Mouse (Mus musculus): Measurements from ENCODE around the gene Ift57. TPM values are rescaled to one million over a fixed set of nuclear protein-coding genes. Genes with fewer than 3 reads are reported as not detected.

Gene Ift57
- polyA plus RNA-seq (2014; fragmentation: Nextera tagmentation; extraction: Ambion mirVana), result 27.6 and 30.5 TPM in 2 replicates

- Histone ChIP-seq H3K36me3 (ENCODE audit: control insufficient read depth, insufficient read depth, low read length) (no peaks in the 10 kb centered on the region), H3K4me2 (ENCODE audit: low read depth, low read length, severe bottlenecking) (peak within 1 kb of the TSS; percentile 74), H3K4me3 (ENCODE audit: low read depth, low read length) (peak within 1 kb of the TSS; percentile 70), H3K9me3 (ENCODE audit: control insufficient read depth, low read length) (no peaks in the 10 kb centered on the region), H3K4me1 (replicated peaks; ENCODE audit: control insufficient read depth, insufficient read depth, low read length) (peaks cover 2% of the 10 kb centered on the region; the same call in 1 of the 2 replicates), H3K9ac (ENCODE audit: low read length) (peak within 1 kb of the TSS; percentile 77), H3K27ac (ENCODE audit: low read depth, low read length) (0 out of 2 replicates have a peak within 1 kb of the TSS, but pooled peaks have one; percentile 25), H3K27me3 (ENCODE audit: control insufficient read depth, insufficient read depth, low read length) (no peaks in the 10 kb centered on the region)
- WGBS, result 4% methylated on average over 49 of the region's 53 CpGs
- ATAC-seq (replicated peaks; ENCODE audit: low FRiP score) (peak; percentile 100), DNase-seq (ENCODE audit: low spot score) (peak; percentile 99)
Measured at GRCm38 (mm10) chr16:49698620-49699525, at the start of gene Ift57. Gene Ift57, plus strand, starts transcription at chr16:49699233.

GRCm38 (mm10) chr16:49657182-49657581 is 41.9 kb upstream of the Ift57 start:
- no peak overlapping the region for H3K4me2 ChIP-seq (ENCODE audit: low read depth, low read length, severe bottlenecking)
- no peak overlapping the region for H3K27ac ChIP-seq (ENCODE audit: low read depth, low read length)
- ATAC-seq (replicated peaks; ENCODE audit: low FRiP score) (no peak), DNase-seq (ENCODE audit: low spot score) (no peak)
- H3K9me3 ChIP-seq (ENCODE audit: control insufficient read depth, low read length), result no peaks in the 10 kb centered on the region
- no peaks in the 10 kb centered on the region for H3K27me3 ChIP-seq (ENCODE audit: control insufficient read depth, insufficient read depth, low read length)
- H3K4me3 ChIP-seq (ENCODE audit: low read depth, low read length), result no peak overlapping the region
- 94% methylated on average over 4 of the region's 4 CpGs for WGBS
- H3K36me3 ChIP-seq (ENCODE audit: control insufficient read depth, insufficient read depth, low read length), result no peaks in the 10 kb centered on the region
- H3K4me1 ChIP-seq (replicated peaks; ENCODE audit: control insufficient read depth, insufficient read depth, low read length), result no peaks in the 10 kb centered on the region
- no peak overlapping the region for H3K9ac ChIP-seq (ENCODE audit: low read length)

GRCm38 (mm10) chr16:49658029-49658428 is 41.0 kb upstream of the Ift57 start:
- no peaks in the 10 kb centered on the region for H3K36me3 ChIP-seq (ENCODE audit: control insufficient read depth, insufficient read depth, low read length)
- no peaks in the 10 kb centered on the region for H3K4me1 ChIP-seq (replicated peaks; ENCODE audit: control insufficient read depth, insufficient read depth, low read length)
- H3K4me3 ChIP-seq (ENCODE audit: low read depth, low read length), result no peak overlapping the region
- WGBS, result 64% methylated on average over 5 of the region's 5 CpGs
- H3K27me3 ChIP-seq (ENCODE audit: control insufficient read depth, insufficient read depth, low read length), result no peaks in the 10 kb centered on the region
- H3K4me2 ChIP-seq (ENCODE audit: low read depth, low read length, severe bottlenecking), result no peak overlapping the region
- no peaks in the 10 kb centered on the region for H3K9me3 ChIP-seq (ENCODE audit: control insufficient read depth, low read length)
- H3K9ac ChIP-seq (ENCODE audit: low read length), result no peak overlapping the region
- no peak for ATAC-seq (replicated peaks; ENCODE audit: low FRiP score)
- DNase-seq (ENCODE audit: low spot score), result no peak
- H3K27ac ChIP-seq (ENCODE audit: low read depth, low read length), result no peak overlapping the region

- no peak overlapping the region for H3K4me3 ChIP-seq (ENCODE audit: low read depth, low read length)
- no peak overlapping the region for H3K27ac ChIP-seq (ENCODE audit: low read depth, low read length)
- no peaks in the 10 kb centered on the region for H3K27me3 ChIP-seq (ENCODE audit: control insufficient read depth, insufficient read depth, low read length)
- ATAC-seq (replicated peaks; ENCODE audit: low FRiP score), result no peak
- WGBS, result 85% methylated on average over 2 of the region's 2 CpGs
- H3K9me3 ChIP-seq (ENCODE audit: control insufficient read depth, low read length), result no peaks in the 10 kb centered on the region
- no peaks in the 10 kb centered on the region for H3K4me1 ChIP-seq (replicated peaks; ENCODE audit: control insufficient read depth, insufficient read depth, low read length)
- no peak overlapping the region for H3K9ac ChIP-seq (ENCODE audit: low read length)
- no peak overlapping the region for H3K4me2 ChIP-seq (ENCODE audit: low read depth, low read length, severe bottlenecking)
- DNase-seq (ENCODE audit: low spot score), result no peak
- no peaks in the 10 kb centered on the region for H3K36me3 ChIP-seq (ENCODE audit: control insufficient read depth, insufficient read depth, low read length)
Measured at GRCm38 (mm10) chr16:49659131-49659530, 39.9 kb upstream of the Ift57 start.

- ATAC-seq (replicated peaks; ENCODE audit: low FRiP score), result no peak
- H3K36me3 ChIP-seq (ENCODE audit: control insufficient read depth, insufficient read depth, low read length), result no peaks in the 10 kb centered on the region
- no peak for DNase-seq (ENCODE audit: low spot score)
- no peak overlapping the region for H3K4me3 ChIP-seq (ENCODE audit: low read depth, low read length)
- no peak overlapping the region for H3K9ac ChIP-seq (ENCODE audit: low read length)
- 99% methylated on average over 3 of the region's 3 CpGs for WGBS
- H3K9me3 ChIP-seq (ENCODE audit: control insufficient read depth, low read length), result no peaks in the 10 kb centered on the region
- no peaks in the 10 kb centered on the region for H3K4me1 ChIP-seq (replicated peaks; ENCODE audit: control insufficient read depth, insufficient read depth, low read length)
- H3K27ac ChIP-seq (ENCODE audit: low read depth, low read length), result no peak overlapping the region
- no peaks in the 10 kb centered on the region for H3K27me3 ChIP-seq (ENCODE audit: control insufficient read depth, insufficient read depth, low read length)
- no peak overlapping the region for H3K4me2 ChIP-seq (ENCODE audit: low read depth, low read length, severe bottlenecking)
Measured at GRCm38 (mm10) chr16:49660111-49660510, 38.9 kb upstream of the Ift57 start.

- Histone ChIP-seq H3K27ac (ENCODE audit: low read depth, low read length) (no peak overlapping the region), H3K4me1 (replicated peaks; ENCODE audit: control insufficient read depth, insufficient read depth, low read length) (no peaks in the 10 kb centered on the region), H3K9me3 (ENCODE audit: control insufficient read depth, low read length) (no peaks in the 10 kb centered on the region), H3K9ac (ENCODE audit: low read length) (no peak overlapping the region), H3K27me3 (ENCODE audit: control insufficient read depth, insufficient read depth, low read length) (no peaks in the 10 kb centered on the region), H3K4me2 (ENCODE audit: low read depth, low read length, severe bottlenecking) (no peak overlapping the region), H3K36me3 (ENCODE audit: control insufficient read depth, insufficient read depth, low read length) (no peaks in the 10 kb centered on the region), H3K4me3 (ENCODE audit: low read depth, low read length) (no peak overlapping the region)
- 92% methylated on average over 6 of the region's 6 CpGs for WGBS
- DNase-seq (ENCODE audit: low spot score) (no peak), ATAC-seq (replicated peaks; ENCODE audit: low FRiP score) (no peak)
Measured at GRCm38 (mm10) chr16:49662201-49662600, 36.8 kb upstream of the Ift57 start.

- Histone ChIP-seq H3K4me2 (ENCODE audit: low read depth, low read length, severe bottlenecking) (no peak overlapping the region), H3K4me3 (ENCODE audit: low read depth, low read length) (no peak overlapping the region), H3K27me3 (ENCODE audit: control insufficient read depth, insufficient read depth, low read length) (no peaks in the 10 kb centered on the region), H3K27ac (ENCODE audit: low read depth, low read length) (no peak overlapping the region), H3K9ac (ENCODE audit: low read length) (no peak overlapping the region), H3K9me3 (ENCODE audit: control insufficient read depth, low read length) (no peaks in the 10 kb centered on the region), H3K36me3 (ENCODE audit: control insufficient read depth, insufficient read depth, low read length) (no peaks in the 10 kb centered on the region), H3K4me1 (replicated peaks; ENCODE audit: control insufficient read depth, insufficient read depth, low read length) (no peaks in the 10 kb centered on the region)
- WGBS, result 88% methylated on average over 7 of the region's 7 CpGs
- ATAC-seq (replicated peaks; ENCODE audit: low FRiP score) (no peak), DNase-seq (ENCODE audit: low spot score) (no peak)
Measured at GRCm38 (mm10) chr16:49664677-49665076, 34.4 kb upstream of the Ift57 start.

GRCm38 (mm10) chr16:49679666-49680065 is 19.4 kb upstream of the Ift57 start:
- 90% methylated on average over 6 of the region's 6 CpGs for WGBS
- no peak overlapping the region for H3K4me2 ChIP-seq (ENCODE audit: low read depth, low read length, severe bottlenecking)
- H3K9me3 ChIP-seq (ENCODE audit: control insufficient read depth, low read length), result no peaks in the 10 kb centered on the region
- H3K27ac ChIP-seq (ENCODE audit: low read depth, low read length), result no peak overlapping the region
- no peaks in the 10 kb centered on the region for H3K4me1 ChIP-seq (replicated peaks; ENCODE audit: control insufficient read depth, insufficient read depth, low read length)
- DNase-seq (ENCODE audit: low spot score) (no peak), ATAC-seq (replicated peaks; ENCODE audit: low FRiP score) (no peak)
- no peaks in the 10 kb centered on the region for H3K27me3 ChIP-seq (ENCODE audit: control insufficient read depth, insufficient read depth, low read length)
- H3K9ac ChIP-seq (ENCODE audit: low read length), result no peak overlapping the region
- H3K36me3 ChIP-seq (ENCODE audit: control insufficient read depth, insufficient read depth, low read length), result no peaks in the 10 kb centered on the region
- no peak overlapping the region for H3K4me3 ChIP-seq (ENCODE audit: low read depth, low read length)

GRCm38 (mm10) chr16:49684961-49685360 is 14.1 kb upstream of the Ift57 start:
- no peak for DNase-seq (ENCODE audit: low spot score)
- WGBS, result 41% methylated on average over 4 of the region's 4 CpGs
- H3K27me3 ChIP-seq (ENCODE audit: control insufficient read depth, insufficient read depth, low read length), result no peaks in the 10 kb centered on the region

More at GRCm38 (mm10) chr16:49684961-49685360, 14.1 kb upstream of the Ift57 start:
- Histone ChIP-seq H3K9ac (ENCODE audit: low read length) (no peak overlapping the region), H3K36me3 (ENCODE audit: control insufficient read depth, insufficient read depth, low read length) (no peaks in the 10 kb centered on the region), H3K4me1 (replicated peaks; ENCODE audit: control insufficient read depth, insufficient read depth, low read length) (no peaks in the 10 kb centered on the region), H3K27ac (ENCODE audit: low read depth, low read length) (no peak overlapping the region), H3K9me3 (ENCODE audit: control insufficient read depth, low read length) (no peaks in the 10 kb centered on the region), H3K4me3 (ENCODE audit: low read depth, low read length) (no peak overlapping the region), H3K4me2 (ENCODE audit: low read depth, low read length, severe bottlenecking) (no peak overlapping the region)
- no peak for ATAC-seq (replicated peaks; ENCODE audit: low FRiP score)

Measured in forebrain, embryonic 11.5 days (tissue).